Mouse (Mus musculus): ENCODE measurements at regions not wholly inside any gene's neighbourhood (a gene's known extent, or its start where the extent isn't known, plus 50 kb on each side); places are given as distances from the start of the nearest gene placed in this dataset.
"Not testable (repeated sequence)": the region's sequence is repeated elsewhere in the genome, so short reads cannot be mapped to it uniquely, and the experiment has no call there.

GRCm38 (mm10) chr14:82299222-82299621, 2144.1 kb upstream of the Pcdh17 start:
- DNase-seq (ENCODE audit: low spot score): no peak

DNA sequence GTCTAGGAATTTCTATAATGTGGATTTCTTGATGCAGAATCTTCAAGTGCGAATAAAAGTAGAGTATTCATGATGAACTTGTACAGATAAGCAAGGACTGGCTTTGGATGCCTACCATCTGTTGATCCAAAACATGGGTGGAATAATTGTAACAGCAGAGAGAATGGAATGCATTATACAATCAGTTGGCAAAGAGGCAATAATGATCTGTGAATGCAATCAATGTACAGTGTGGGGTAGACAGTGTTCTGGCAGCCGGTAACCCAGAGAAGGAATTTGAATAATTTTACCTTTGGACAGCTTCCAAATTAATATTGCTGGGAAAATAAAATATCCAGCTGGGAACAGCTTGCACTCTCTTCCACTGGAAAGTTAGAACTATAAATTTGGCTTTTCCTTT, 2129.9 kb upstream of the Pcdh17 start:
- peak; percentile 46 for DNase-seq (ENCODE audit: low spot score)

- not testable (repeated sequence) for DNase-seq (ENCODE audit: low spot score)
Observed at GRCm38 (mm10) chr14:82334841-82335240, 2108.5 kb upstream of the Pcdh17 start.

All from layer of hippocampus, adult 9-10 months (tissue).